Mouse (Mus musculus) C2C12 (cell line): ENCODE data around the gene Cdk10. TPM values are rescaled to one million over a fixed set of nuclear protein-coding genes. Genes with fewer than 3 reads are reported as not detected.
"Not testable (repeated sequence)": the region's sequence is repeated elsewhere in the genome, so short reads cannot be mapped to it uniquely, and the experiment has no call there.

Experiments used
- H3K27me3 ChIP-seq: one replicate; pipeline ENCODE4 v1.6.1; 2011; ENCODE audit not compliant: control insufficient read depth, insufficient read depth, insufficient read length
- H3K36me3 ChIP-seq: one replicate; pipeline ENCODE4 v1.6.1; 2011; ENCODE audit not compliant: control insufficient read depth, insufficient read depth
- H3K4me3 ChIP-seq: one replicate; pipeline ENCODE4 v1.5.1; 2011; ENCODE audit warnings: mild to moderate bottlenecking, control low read depth; ENCODE audit not compliant: poor library complexity, insufficient read depth, severe bottlenecking
- H3K79me2 ChIP-seq: one replicate; pipeline ENCODE4 v1.6.1; 2011; ENCODE audit not compliant: control insufficient read depth, insufficient read depth
- H3K79me3 ChIP-seq: one replicate; pipeline ENCODE4 v1.6.1; 2011; ENCODE audit warnings: low read depth, control low read depth
- H3ac ChIP-seq: one replicate; pipeline ENCODE3; 2011; ENCODE audit warnings: low read depth; ENCODE audit not compliant: control insufficient read depth, insufficient read length
- CEBPB ChIP-seq: IDR thresholded peaks from one replicate; pipeline ENCODE4 v1.6.1; 2011; ENCODE audit warnings: low read depth, mild to moderate bottlenecking, control low read depth, moderate library complexity
- CTCF ChIP-seq: IDR thresholded peaks from one replicate; pipeline ENCODE4 v1.5.1; 2011; ENCODE audit not compliant: control insufficient read depth, insufficient read depth, insufficient read length
- FOSL1 ChIP-seq: IDR thresholded peaks from one replicate; pipeline ENCODE4 v1.8.0; 2011; ENCODE audit warnings: mild to moderate bottlenecking, low read length; ENCODE audit not compliant: poor library complexity, insufficient read depth, severe bottlenecking
- MAX ChIP-seq: IDR thresholded peaks from one replicate; pipeline ENCODE4 v1.6.1; 2011; ENCODE audit warnings: mild to moderate bottlenecking, control low read depth
- MYOD1 ChIP-seq: IDR thresholded peaks from one replicate; pipeline ENCODE4 v1.6.1; 2011; ENCODE audit warnings: low read depth; ENCODE audit not compliant: control insufficient read depth, insufficient read length
- MYOG ChIP-seq: IDR thresholded peaks from one replicate; pipeline ENCODE4 v1.6.1; 2011; ENCODE audit not compliant: control insufficient read depth, insufficient read length; ENCODE audit errors: extremely low read depth
- USF1 ChIP-seq: IDR thresholded peaks from one replicate; pipeline ENCODE4 v1.6.1; 2011; ENCODE audit warnings: low read depth, mild to moderate bottlenecking, control low read depth, moderate library complexity
- polyA plus RNA-seq: library from polyadenylated mRNA; unstranded; fragments of >200 nt; fragmentation: generic; extraction: Trizol; gene quantifications from one replicate; pipeline ENCODE4 v1.2.1, GENCODE M21; 2012; ENCODE audit warnings: missing spikeins

The Cdk10 gene
- polyA plus RNA-seq, 1 experiment = 23.8 TPM

DNA sequence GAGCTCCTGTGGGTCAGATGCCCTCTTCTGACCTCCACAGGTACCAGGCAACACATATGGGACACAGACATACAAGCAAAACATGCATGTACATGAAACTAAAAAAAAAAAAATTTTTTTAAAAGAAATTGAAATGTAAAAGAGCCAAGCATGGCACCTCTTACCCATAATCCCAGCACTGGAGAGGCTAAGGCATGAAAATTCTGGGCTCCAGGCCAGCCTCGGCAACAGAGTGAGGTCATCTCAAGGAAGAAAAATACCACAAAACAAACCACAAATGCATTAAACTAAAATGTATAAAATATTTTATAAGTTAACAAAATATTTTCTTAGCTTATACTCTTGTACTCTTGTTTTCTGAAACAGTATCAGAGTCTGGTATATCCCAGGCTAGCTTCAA, 3.7 kb upstream of the Cdk10 start:
- TF ChIP-seq MAX (no peak), FOSL1 (no peak), USF1 (no peak), CEBPB (no peak), CTCF (no peak), MYOD1 (no peak), MYOG (no peak)
- Histone ChIP-seq H3K4me3 (no peak overlapping the region), H3K79me3 (peaks cover 5% of the 10 kb centered on the region)

DNA sequence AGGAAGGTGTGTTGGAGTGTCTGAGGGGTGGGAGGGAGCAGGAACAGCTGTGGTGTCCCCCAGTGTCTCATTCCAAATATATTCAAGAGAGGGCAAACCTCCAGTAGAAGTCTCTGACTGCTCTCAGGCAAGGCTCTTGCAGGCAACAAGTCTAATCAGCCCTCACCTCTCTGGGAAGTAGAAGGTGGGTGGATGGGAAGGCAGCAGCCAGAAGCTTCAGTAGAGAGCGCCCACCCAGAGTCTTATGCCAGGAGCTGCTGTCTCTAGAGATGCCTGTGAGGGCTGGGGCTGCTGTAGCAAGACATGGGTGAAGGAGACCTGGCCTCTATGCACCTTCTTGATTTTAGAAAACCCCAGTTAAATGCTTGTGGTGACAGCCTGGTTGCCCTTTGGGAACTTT, 3.8 kb downstream of the Cdk10 start:
- H3K27me3 ChIP-seq = no peaks in the 10 kb centered on the region
- peaks cover 5% of the 10 kb centered on the region for H3K79me3 ChIP-seq
- peaks cover 14% of the 10 kb centered on the region for H3K79me2 ChIP-seq
- no peak overlapping the region for H3ac ChIP-seq
- peaks cover 7% of the 10 kb centered on the region for H3K36me3 ChIP-seq
- TF ChIP-seq FOSL1 = no peak
- no peak for TF ChIP-seq MYOG
- TF ChIP-seq MYOD1 = no peak
- no peak for TF ChIP-seq CTCF
- no peak for TF ChIP-seq MAX
- no peak for TF ChIP-seq USF1
- TF ChIP-seq CEBPB = no peak
- no peak overlapping the region for H3K4me3 ChIP-seq

More for the DNA sequence above, 3.7 kb upstream of the Cdk10 start:
- no peaks in the 10 kb centered on the region for H3K27me3 ChIP-seq
- H3K79me2 ChIP-seq = peaks cover 11% of the 10 kb centered on the region
- no peaks in the 10 kb centered on the region for H3K36me3 ChIP-seq
- no peak overlapping the region for H3ac ChIP-seq

DNA sequence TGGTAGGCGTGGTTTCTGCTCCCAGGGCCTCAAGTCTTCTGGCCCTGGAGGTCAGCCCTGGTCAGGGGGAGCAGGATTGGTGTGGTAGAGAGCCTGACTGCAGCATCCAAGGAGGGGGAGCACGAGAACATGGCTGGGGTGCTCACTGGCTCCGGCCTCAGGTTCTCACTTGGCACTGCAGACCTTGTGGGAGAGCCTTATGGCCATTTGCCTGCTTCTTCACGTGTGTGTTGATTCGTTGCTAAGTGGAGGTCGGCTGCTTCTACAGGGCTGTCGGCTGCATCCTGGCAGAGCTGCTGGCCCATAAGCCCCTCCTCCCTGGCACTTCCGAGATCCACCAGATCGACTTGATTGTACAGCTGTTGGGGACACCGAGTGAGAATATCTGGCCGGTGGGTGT, 5.7 kb downstream of the Cdk10 start:
- not testable (repeated sequence) for H3K27me3 ChIP-seq, H3ac ChIP-seq, H3K79me2 ChIP-seq, H3K79me3 ChIP-seq, H3K4me3 ChIP-seq, H3K36me3 ChIP-seq

DNA sequence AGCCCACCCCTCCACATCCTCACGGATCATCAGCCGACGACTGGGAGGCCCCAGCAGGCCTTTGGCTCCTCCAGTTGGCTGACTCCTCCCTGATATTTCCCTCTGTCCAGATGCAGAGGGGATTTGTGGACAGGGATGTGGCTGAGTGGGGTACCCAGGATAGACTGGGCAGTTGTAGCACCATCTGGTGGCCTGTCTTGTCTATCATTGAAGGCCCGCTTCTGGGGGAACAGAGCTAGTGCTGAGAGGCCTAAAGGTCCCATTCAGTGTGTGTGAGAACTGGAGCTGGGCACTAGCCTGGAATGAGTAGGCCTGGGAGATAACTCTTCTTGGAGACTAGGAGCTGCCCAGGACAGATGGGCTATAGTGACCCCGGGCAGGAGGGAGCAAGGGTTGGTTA, 7.1 kb downstream of the Cdk10 start:
- H3K36me3 ChIP-seq = peaks cover 7% of the 10 kb centered on the region

DNA sequence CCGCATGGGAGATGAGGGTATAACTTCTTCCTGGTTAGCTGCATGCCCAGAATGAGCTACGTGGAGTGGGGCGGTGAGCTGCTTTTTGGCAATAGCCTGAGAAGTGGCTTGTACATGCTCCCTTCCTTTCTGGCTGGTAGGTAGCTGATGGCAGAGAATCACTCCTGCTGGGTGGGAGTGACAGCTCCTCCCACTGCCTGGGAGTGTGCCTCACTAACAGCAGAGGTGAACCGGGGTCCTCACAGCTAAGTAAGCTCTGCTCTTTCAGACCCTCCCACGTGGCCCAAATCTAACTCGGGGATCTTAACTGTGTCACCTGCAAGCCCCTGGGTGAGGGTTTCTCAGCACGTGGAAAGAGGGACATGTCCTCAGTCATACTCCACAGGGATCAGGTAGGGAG, 7.9 kb downstream of the Cdk10 start:
- H3ac ChIP-seq = no peak overlapping the region
- H3K79me3 ChIP-seq = no peaks in the 10 kb centered on the region
- H3K27me3 ChIP-seq = no peaks in the 10 kb centered on the region
- H3K36me3 ChIP-seq = peaks cover 2% of the 10 kb centered on the region
- no peak overlapping the region for H3K4me3 ChIP-seq
- no peak for TF ChIP-seq MAX
- no peak for TF ChIP-seq MYOG
- no peak for TF ChIP-seq MYOD1
- TF ChIP-seq USF1 = no peak
- no peak for TF ChIP-seq CEBPB
- TF ChIP-seq CTCF = no peak
- TF ChIP-seq FOSL1 = no peak
- H3K79me2 ChIP-seq = no peaks in the 10 kb centered on the region

More for the DNA sequence above, 7.1 kb downstream of the Cdk10 start:
- no peak overlapping the region for H3ac ChIP-seq
- H3K4me3 ChIP-seq = no peak overlapping the region
- no peaks in the 10 kb centered on the region for H3K79me3 ChIP-seq
- H3K27me3 ChIP-seq = no peaks in the 10 kb centered on the region
- TF ChIP-seq MAX (no peak), FOSL1 (no peak), MYOD1 (no peak), USF1 (no peak), MYOG (no peak), CTCF (no peak), CEBPB (no peak)
- H3K79me2 ChIP-seq = no peaks in the 10 kb centered on the region

DNA sequence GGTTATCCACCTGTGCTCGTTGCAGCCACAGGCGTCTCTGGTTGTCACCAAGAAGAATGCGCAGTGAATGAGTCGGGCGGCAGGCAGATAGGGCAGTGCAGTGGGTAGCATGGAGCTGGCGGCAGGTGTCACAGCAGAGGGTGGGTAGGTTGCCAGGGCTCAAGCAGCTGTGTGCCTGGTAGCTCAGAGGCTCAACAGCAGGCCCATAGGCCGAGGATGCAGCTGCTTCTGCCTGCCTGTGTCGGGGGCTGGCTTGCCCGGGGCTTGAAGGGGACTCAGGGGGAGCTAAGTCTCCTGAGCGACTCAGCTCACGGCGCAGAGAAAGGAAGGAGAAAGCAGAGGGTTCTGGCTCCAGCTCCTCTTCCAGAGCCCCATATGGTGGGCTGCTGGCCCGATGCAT, 8.7 kb downstream of the Cdk10 start:
- Histone ChIP-seq H3ac (no peak overlapping the region), H3K4me3 (no peak overlapping the region), H3K79me3 (no peaks in the 10 kb centered on the region), H3K79me2 (no peaks in the 10 kb centered on the region), H3K27me3 (no peaks in the 10 kb centered on the region), H3K36me3 (no peaks in the 10 kb centered on the region)
- TF ChIP-seq CEBPB (no peak), MYOD1 (no peak), CTCF (no peak), USF1 (no peak), MYOG (no peak), MAX (no peak), FOSL1 (no peak)
